Comparison of ENCODE assay signal across 8 mouse cellular contexts in the genomic region with DNA sequence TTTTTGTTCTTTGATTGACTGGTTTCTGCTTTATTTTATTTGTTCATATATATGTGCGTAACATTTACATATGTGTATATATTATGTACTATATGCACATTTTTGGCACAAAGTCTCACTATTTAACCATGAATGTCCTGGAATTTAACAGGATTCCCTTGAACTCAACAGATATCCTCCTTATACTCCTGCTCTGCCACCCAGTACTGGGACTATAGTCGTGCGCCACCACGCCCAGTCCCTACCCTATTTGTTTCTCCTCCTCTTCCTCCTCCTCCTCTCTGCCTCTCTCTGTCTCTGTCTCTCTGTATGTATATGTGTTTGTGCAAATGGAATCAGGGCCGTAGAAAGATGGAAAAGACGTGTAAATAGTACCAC. TPM values are rescaled to one million over a fixed set of nuclear protein-coding genes. Genes with fewer than 3 reads are reported as not detected.
DNase-seq lines count a peak whose midpoint lies in the region; ATAC-seq lines count a peak whose summit lies in the region.

No protein-coding gene starts in this region.

- H3K4me1 ChIP-seq in heart, embryonic 15.5 days (replicated peaks), result peaks cover 15% of the 10 kb centered on the region
- H3K4me1 ChIP-seq in hindbrain, embryonic 16.5 days (ENCODE audit: control insufficient read depth, insufficient read depth, low read depth, low read length), result peaks cover 9% of the 10 kb centered on the region
- H3K4me1 ChIP-seq in midbrain, embryonic 10.5 days, result peaks cover 16% of the 10 kb centered on the region

- peak; percentile 28; the same call in 1 of the 2 replicates for ATAC-seq in heart, embryonic 15.5 days (replicated peaks; ENCODE audit: insufficient number of reproducible peaks, insufficient read depth, low FRiP score, low read depth)
- peak; percentile 45; the same call in 1 of the 2 replicates for ATAC-seq in common myeloid progenitor, adult 5-6 weeks (replicated peaks; ENCODE audit: low read depth, poor library complexity, severe bottlenecking)
- peak; percentile 61 for ATAC-seq in hindbrain, embryonic 16.5 days

- 21% methylated on average over 6 of the region's 6 CpGs for WGBS in heart, embryonic 15.5 days
- 26% methylated on average over 6 of the region's 6 CpGs for WGBS in hindbrain, embryonic 16.5 days
- 25% methylated on average over 6 of the region's 6 CpGs for WGBS in midbrain, embryonic 10.5 days

- H3K9ac ChIP-seq in heart, embryonic 15.5 days, result no peak overlapping the region
- H3K9ac ChIP-seq in hindbrain, embryonic 16.5 days (ENCODE audit: low read depth, low read length), result peak overlapping the region; percentile 48; the same call in 1 of the 2 replicates

- H3K27me3 ChIP-seq in heart, embryonic 15.5 days, result no peaks in the 10 kb centered on the region
- no peaks in the 10 kb centered on the region for H3K27me3 ChIP-seq in hindbrain, embryonic 16.5 days (replicated peaks; ENCODE audit: control insufficient read depth, insufficient read depth, low read length)
- no peaks in the 10 kb centered on the region for H3K27me3 ChIP-seq in midbrain, embryonic 10.5 days (ENCODE audit: low read depth, poor library complexity, severe bottlenecking)

- no peaks in the 10 kb centered on the region for H3K9me3 ChIP-seq in heart, embryonic 15.5 days (replicated peaks)
- H3K9me3 ChIP-seq in hindbrain, embryonic 16.5 days (ENCODE audit: control insufficient read depth, low read length), result no peaks in the 10 kb centered on the region
- no peaks in the 10 kb centered on the region for H3K9me3 ChIP-seq in midbrain, embryonic 10.5 days (replicated peaks)

- H3K4me2 ChIP-seq in heart, embryonic 15.5 days, result peak overlapping the region; percentile 61
- peak overlapping the region; percentile 67 for H3K4me2 ChIP-seq in hindbrain, embryonic 16.5 days (ENCODE audit: low read length)

- H3K36me3 ChIP-seq in heart, embryonic 15.5 days, result peaks cover 16% of the 10 kb centered on the region
- H3K36me3 ChIP-seq in hindbrain, embryonic 16.5 days (ENCODE audit: control insufficient read depth, insufficient read depth, low read length), result peaks cover 17% of the 10 kb centered on the region
- H3K36me3 ChIP-seq in midbrain, embryonic 10.5 days, result peaks cover 27% of the 10 kb centered on the region

- H3K27ac ChIP-seq in heart, embryonic 15.5 days, result no peak overlapping the region; the same call in 1 of the 2 replicates
- H3K27ac ChIP-seq in hindbrain, embryonic 16.5 days (ENCODE audit: low read depth, low read length), result no peak overlapping the region
- H3K27ac ChIP-seq in midbrain, embryonic 10.5 days (replicated peaks), result peak overlapping the region; percentile 53

- DNase-seq in heart, adult 11 months, result no peak
- no peak for DNase-seq in midbrain, embryonic 10.5 days (ENCODE audit: low spot score)
- no peak for DNase-seq in layer of hippocampus, adult 8-10 months (ENCODE audit: low spot score in 2 of 2)
- no peak for DNase-seq in embryo, embryonic 10.5 days (ENCODE audit: low spot score)
- no peak for DNase-seq in urinary bladder, postnatal 4 days (ENCODE audit: low spot score in 2 of 2)

- H3K4me3 ChIP-seq in heart, embryonic 15.5 days, result peak overlapping the region; percentile 75
- H3K4me3 ChIP-seq in hindbrain, embryonic 16.5 days (ENCODE audit: low read length), result peak overlapping the region; percentile 30
- peak overlapping the region; percentile 73 for H3K4me3 ChIP-seq in midbrain, embryonic 10.5 days

RNA-seq across cellular contexts. Expression of a gene that starts 0.4 kb away (rescaled TPM):
- polyA plus RNA-seq in heart, embryonic 15.5 days (2015; fragmentation: Nextera tagmentation; extraction: Ambion mirVana), result 30.0 and 36.5 TPM in 2 replicates
- total RNA-seq in common myeloid progenitor, adult 5-6 weeks (2017), result 10.3 and 16.1 TPM in 2 replicates
- 37.1 and 50.6 TPM in 2 replicates for polyA plus RNA-seq in hindbrain, embryonic 16.5 days (2015; fragmentation: Nextera tagmentation; extraction: Ambion mirVana)
- polyA plus RNA-seq in midbrain, embryonic 10.5 days (2016; fragmentation: Nextera tagmentation; extraction: Ambion mirVana), result 48.6 and 51.7 TPM in 2 replicates
- 10 to 100 TPM; 44.5 to 58.2 (median 51.3) TPM for total RNA-seq in layer of hippocampus, adult 8-10 months (2022)

RNA-seq across cellular contexts. Expression of a gene that starts 8.1 kb away (rescaled TPM):
- 0.06 and 0.16 TPM in 2 replicates for polyA plus RNA-seq in heart, embryonic 15.5 days (2015; fragmentation: Nextera tagmentation; extraction: Ambion mirVana)
- total RNA-seq in common myeloid progenitor, adult 5-6 weeks (2017), result not detected in 2 replicates
- polyA plus RNA-seq in hindbrain, embryonic 16.5 days (2015; fragmentation: Nextera tagmentation; extraction: Ambion mirVana), result 1.9 and 3.1 TPM in 2 replicates
- 0.27 and 0.42 TPM in 2 replicates for polyA plus RNA-seq in midbrain, embryonic 10.5 days (2016; fragmentation: Nextera tagmentation; extraction: Ambion mirVana)
- 1 to 10 TPM; 1.7 to 4.6 (median 2.4) TPM for total RNA-seq in layer of hippocampus, adult 8-10 months (2022)

RNA-seq across cellular contexts. Expression of a gene that starts 20.0 kb away (rescaled TPM):
- 54.0 and 65.5 TPM in 2 replicates for polyA plus RNA-seq in heart, embryonic 15.5 days (2015; fragmentation: Nextera tagmentation; extraction: Ambion mirVana)
- total RNA-seq in common myeloid progenitor, adult 5-6 weeks (2017), result 12.9 and 21.0 TPM in 2 replicates
- polyA plus RNA-seq in hindbrain, embryonic 16.5 days (2015; fragmentation: Nextera tagmentation; extraction: Ambion mirVana), result 74.2 and 101 TPM in 2 replicates
- 109 and 118 TPM in 2 replicates for polyA plus RNA-seq in midbrain, embryonic 10.5 days (2016; fragmentation: Nextera tagmentation; extraction: Ambion mirVana)
- 10 to 100 TPM; 72.4 to 82.9 (median 75.8) TPM for total RNA-seq in layer of hippocampus, adult 8-10 months (2022)

RNA-seq across cellular contexts. Expression of a gene that starts 30.3 kb away (rescaled TPM):
- polyA plus RNA-seq in heart, embryonic 15.5 days (2015; fragmentation: Nextera tagmentation; extraction: Ambion mirVana), result 29.0 and 30.9 TPM in 2 replicates
- total RNA-seq in common myeloid progenitor, adult 5-6 weeks (2017), result 0.19 and 0.50 TPM in 2 replicates
- polyA plus RNA-seq in hindbrain, embryonic 16.5 days (2015; fragmentation: Nextera tagmentation; extraction: Ambion mirVana), result 2.6 and 3.0 TPM in 2 replicates
- 1.1 and 1.8 TPM in 2 replicates for polyA plus RNA-seq in midbrain, embryonic 10.5 days (2016; fragmentation: Nextera tagmentation; extraction: Ambion mirVana)
- total RNA-seq in layer of hippocampus, adult 8-10 months (2022), result 1 to 10 TPM; 2.2 to 2.9 (median 2.4) TPM

RNA-seq across cellular contexts. Expression of a gene that starts 30.3 kb away (rescaled TPM):
- polyA plus RNA-seq in heart, embryonic 15.5 days (2015; fragmentation: Nextera tagmentation; extraction: Ambion mirVana), result 0.08 and 0.09 TPM in 2 replicates
- not detected in 2 replicates for total RNA-seq in common myeloid progenitor, adult 5-6 weeks (2017)
- 1.2 and 1.4 TPM in 2 replicates for polyA plus RNA-seq in hindbrain, embryonic 16.5 days (2015; fragmentation: Nextera tagmentation; extraction: Ambion mirVana)
- polyA plus RNA-seq in midbrain, embryonic 10.5 days (2016; fragmentation: Nextera tagmentation; extraction: Ambion mirVana), result 0.05 TPM in 2 replicates
- total RNA-seq in layer of hippocampus, adult 8-10 months (2022), result 100 to 1,000 TPM; 120 to 128 (median 121) TPM
